Mouse (Mus musculus): ENCODE measurements at regions not wholly inside any gene's neighbourhood (a gene's known extent, or its start where the extent isn't known, plus 50 kb on each side); places are given as distances from the start of the nearest gene placed in this dataset.

DNA sequence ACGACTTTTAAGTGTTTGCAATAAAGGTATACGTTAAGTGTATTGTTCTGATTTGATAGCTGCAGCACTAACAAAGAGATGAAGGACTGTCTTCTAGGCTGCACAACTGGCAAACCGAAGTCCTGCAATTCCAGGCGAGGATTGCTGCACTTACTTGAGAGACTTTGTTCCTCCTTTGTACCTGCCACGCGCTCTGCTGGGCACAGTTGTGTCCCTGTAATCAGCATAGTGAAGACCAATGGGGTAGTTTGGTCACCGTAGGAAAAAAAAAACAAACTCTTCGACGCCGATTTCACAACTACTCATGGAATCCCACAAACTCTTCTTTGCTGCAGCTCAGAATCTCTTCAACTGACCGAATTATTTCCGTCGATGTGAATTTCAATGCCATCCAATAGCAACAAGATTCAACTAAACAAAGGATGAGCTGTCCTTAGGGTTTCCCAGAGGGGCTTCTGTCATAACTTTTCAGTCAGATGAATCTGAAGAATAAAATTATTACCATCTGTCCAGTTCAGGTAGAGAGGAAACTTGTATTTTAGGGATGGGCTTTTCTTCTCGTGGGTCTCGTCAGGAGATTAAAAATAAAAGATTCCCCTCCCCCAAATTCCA lies 71.6 kb upstream of the Scel start:
- TF ChIP-seq POLR2A (IDR thresholded peaks at IDR 0.05; ENCODE audit: low read depth, low read length) (no peak), CTCF (IDR thresholded peaks at IDR 0.05; ENCODE audit: borderline replicate concordance, insufficient read depth, low read length) (no peak)
